Mouse (Mus musculus): Measurements from ENCODE around the gene Tbc1d23. TPM values are rescaled to one million over a fixed set of nuclear protein-coding genes. Genes with fewer than 3 reads are reported as not detected.
A peak's percentile ranks its signal among the peaks of the same experiment; 100 is the strongest.
"Not testable (repeated sequence)": the region's sequence is repeated elsewhere in the genome, so short reads cannot be mapped to it uniquely, and the experiment has no call there.

The Tbc1d23 gene
- polyA plus RNA-seq, 1 experiment = 10.7 TPM

DNA sequence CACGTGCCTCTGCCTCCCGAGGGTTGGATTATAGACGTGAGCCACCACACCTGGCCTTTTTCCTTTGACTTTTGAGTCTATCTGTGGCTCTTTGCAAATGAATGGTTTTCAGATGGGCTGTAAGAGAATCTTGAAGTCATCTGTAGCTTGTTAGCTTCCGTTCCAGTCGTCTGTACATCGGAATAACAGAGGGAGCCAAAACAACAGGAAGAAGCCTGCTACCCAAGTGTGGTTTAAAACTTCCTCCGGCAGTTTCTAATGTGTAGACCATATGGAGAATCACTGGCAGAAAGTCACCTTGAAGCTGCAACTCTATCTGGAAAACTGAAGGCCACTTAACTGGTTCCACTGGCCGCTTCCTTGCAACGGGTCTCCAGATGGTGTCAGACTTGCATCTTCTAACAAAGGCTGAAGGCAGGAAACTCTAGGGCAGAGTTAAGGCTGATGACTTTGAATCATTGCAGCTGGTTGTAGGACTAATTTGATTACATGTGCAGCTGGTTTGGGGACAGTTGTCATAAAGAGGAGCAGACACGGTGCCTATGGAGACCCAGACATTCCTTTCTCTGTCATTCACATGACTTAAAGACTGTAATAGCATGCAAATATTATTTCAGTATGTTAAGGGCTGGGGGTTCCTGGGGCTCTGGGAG is 12.0 kb upstream of the Tbc1d23 start:
- H3K4me3 ChIP-seq (ENCODE audit: insufficient read depth, low read depth, low read length) = no peak overlapping the region
- WGBS = 41% methylated on average over 10 of the region's 10 CpGs
- DNase-seq = peak; percentile 44
- no peaks in the 10 kb centered on the region for H3K36me3 ChIP-seq (ENCODE audit: control insufficient read depth, insufficient read depth, low read length)
- no peaks in the 10 kb centered on the region for H3K4me1 ChIP-seq (ENCODE audit: control insufficient read depth, insufficient read depth, low read length)
- H3K27ac ChIP-seq (ENCODE audit: insufficient read depth, low read depth, low read length) = no peak overlapping the region
- TF ChIP-seq POLR2A (IDR thresholded peaks at IDR 0.05; ENCODE audit: low read depth, low read length) (no peak), CTCF (conservative IDR thresholded peaks at IDR 0.05; ENCODE audit: insufficient read depth, insufficient read length, low read depth, low read length) (no peak; the same call in 1 of the 2 replicates)
- H3K27me3 ChIP-seq (replicated peaks; ENCODE audit: control insufficient read depth, insufficient read depth, low read length) = no peaks in the 10 kb centered on the region; the same call in 1 of the 2 replicates

DNA sequence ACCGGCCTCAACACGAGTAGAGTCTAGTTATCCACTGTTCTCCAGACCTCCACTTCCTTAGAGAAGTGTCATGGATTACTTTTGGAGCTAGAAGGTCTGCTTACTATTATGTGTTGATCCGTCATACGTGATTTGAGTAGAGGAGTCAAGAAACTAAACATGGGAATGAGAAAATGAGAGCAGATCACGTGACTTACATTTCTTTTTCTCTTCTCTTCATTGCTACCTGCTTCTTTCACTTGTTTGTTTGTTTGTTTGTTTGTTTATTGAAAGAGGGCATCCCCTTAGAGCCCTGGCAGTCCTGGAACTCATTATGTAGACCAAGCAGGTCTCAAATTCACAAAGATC is 11.5 kb upstream of the Tbc1d23 start:
- Histone ChIP-seq H3K4me1 (ENCODE audit: control insufficient read depth, insufficient read depth, low read length) (no peaks in the 10 kb centered on the region), H3K27me3 (replicated peaks; ENCODE audit: control insufficient read depth, insufficient read depth, low read length) (no peaks in the 10 kb centered on the region; the same call in 1 of the 2 replicates), H3K27ac (ENCODE audit: insufficient read depth, low read depth, low read length) (no peak overlapping the region), H3K36me3 (ENCODE audit: control insufficient read depth, insufficient read depth, low read length) (no peaks in the 10 kb centered on the region), H3K4me3 (ENCODE audit: insufficient read depth, low read depth, low read length) (no peak overlapping the region)
- WGBS = 88% methylated on average over 5 of the region's 5 CpGs
- TF ChIP-seq CTCF (conservative IDR thresholded peaks at IDR 0.05; ENCODE audit: insufficient read depth, insufficient read length, low read depth, low read length) (no peak), POLR2A (IDR thresholded peaks at IDR 0.05; ENCODE audit: low read depth, low read length) (no peak)
- DNase-seq = no peak

DNA sequence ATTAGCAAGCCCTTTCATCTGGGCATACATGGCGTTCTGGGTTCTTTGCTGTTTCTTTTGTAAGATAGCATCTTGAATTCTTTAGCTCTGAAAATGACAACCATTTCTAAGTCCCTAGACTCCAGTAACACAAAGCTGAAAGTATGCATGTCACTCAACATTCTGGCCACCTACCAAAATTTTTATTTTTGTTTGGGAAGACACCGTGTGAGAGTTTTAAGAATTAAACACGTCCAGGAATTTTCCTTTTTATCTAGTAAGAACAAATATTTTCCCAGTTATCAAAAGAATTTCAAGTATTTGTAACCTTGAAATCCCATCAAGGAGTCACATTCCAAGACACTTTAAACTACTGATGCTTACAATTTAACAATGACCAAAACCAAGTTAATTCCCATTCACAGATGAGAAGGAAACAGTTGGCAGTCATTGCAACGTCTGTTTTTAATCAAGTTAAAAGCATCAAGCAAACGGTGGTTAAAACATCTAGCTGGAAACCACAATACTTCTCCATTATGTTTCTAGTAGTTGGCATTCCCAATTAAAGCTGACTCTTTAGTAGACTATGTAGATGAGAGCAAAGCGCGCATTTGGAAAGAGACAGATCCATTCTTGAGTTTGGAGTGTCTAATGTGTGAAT is 4.7 kb upstream of the Tbc1d23 start:
- Histone ChIP-seq H3K4me3 (ENCODE audit: insufficient read depth, low read depth, low read length) (no peak overlapping the region), H3K27me3 (replicated peaks; ENCODE audit: control insufficient read depth, insufficient read depth, low read length) (no peaks in the 10 kb centered on the region; the same call in 1 of the 2 replicates), H3K36me3 (ENCODE audit: control insufficient read depth, insufficient read depth, low read length) (no peaks in the 10 kb centered on the region), H3K27ac (ENCODE audit: insufficient read depth, low read depth, low read length) (no peak overlapping the region), H3K4me1 (ENCODE audit: control insufficient read depth, insufficient read depth, low read length) (no peaks in the 10 kb centered on the region)
- DNase-seq = no peak
- TF ChIP-seq CTCF (conservative IDR thresholded peaks at IDR 0.05; ENCODE audit: insufficient read depth, insufficient read length, low read depth, low read length) = no peak
- TF ChIP-seq POLR2A (IDR thresholded peaks at IDR 0.05; ENCODE audit: low read depth, low read length) = no peak
- WGBS = 50% methylated on average over 7 of the region's 7 CpGs

DNA sequence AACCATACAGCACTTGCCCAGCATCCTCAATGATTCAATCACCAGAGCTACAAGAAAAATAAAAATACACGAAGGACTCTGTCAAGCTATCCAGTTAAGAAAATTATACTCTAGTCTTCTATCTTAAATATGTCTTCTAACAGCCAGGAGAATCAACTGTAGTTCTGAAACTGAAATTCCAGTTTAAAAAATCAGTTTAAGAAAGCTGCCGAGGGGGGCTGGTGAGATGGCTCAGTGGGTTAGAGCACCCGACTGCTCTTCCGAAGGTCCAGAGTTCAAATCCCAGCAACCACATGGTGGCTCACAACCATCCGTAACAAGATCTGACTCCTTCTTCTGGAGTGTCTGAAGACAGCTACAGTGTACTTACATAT is 620 bp upstream of the Tbc1d23 start:
- DNase-seq; H3K27ac ChIP-seq (ENCODE audit: insufficient read depth, low read depth, low read length); H3K36me3 ChIP-seq (ENCODE audit: control insufficient read depth, insufficient read depth, low read length); H3K4me3 ChIP-seq (ENCODE audit: insufficient read depth, low read depth, low read length); H3K4me1 ChIP-seq (ENCODE audit: control insufficient read depth, insufficient read depth, low read length); H3K27me3 ChIP-seq (replicated peaks; ENCODE audit: control insufficient read depth, insufficient read depth, low read length): not testable (repeated sequence)
- 65% methylated on average over 5 of the region's 5 CpGs for WGBS

DNA sequence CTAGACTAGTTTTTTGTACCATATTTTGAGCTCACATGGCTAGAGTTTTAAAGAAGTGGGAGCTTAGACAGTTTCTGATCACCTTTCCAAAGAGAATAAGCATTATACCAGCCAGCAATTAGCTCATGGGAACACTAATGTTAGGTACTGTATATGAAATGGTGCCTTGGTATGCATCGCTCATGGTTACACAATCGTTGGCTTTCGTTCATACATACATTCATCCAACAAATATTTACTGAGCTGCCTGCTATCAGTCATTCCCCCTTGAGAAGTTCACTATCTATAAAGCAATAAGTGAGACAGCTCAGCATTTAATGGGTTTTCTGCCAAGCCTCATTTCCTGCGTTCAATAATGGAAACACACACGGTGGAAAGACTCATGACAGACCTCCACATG is 4.9 kb downstream of the Tbc1d23 start:
- TF ChIP-seq CTCF (conservative IDR thresholded peaks at IDR 0.05; ENCODE audit: insufficient read depth, insufficient read length, low read depth, low read length) (no peak), POLR2A (IDR thresholded peaks at IDR 0.05; ENCODE audit: low read depth, low read length) (no peak)
- peaks cover 3% of the 10 kb centered on the region; the same call in 1 of the 2 replicates for H3K4me1 ChIP-seq (ENCODE audit: control insufficient read depth, insufficient read depth, low read length)
- DNase-seq = no peak
- no peak overlapping the region for H3K27ac ChIP-seq (ENCODE audit: insufficient read depth, low read depth, low read length)
- H3K4me3 ChIP-seq (ENCODE audit: insufficient read depth, low read depth, low read length) = no peak overlapping the region
- H3K36me3 ChIP-seq (ENCODE audit: control insufficient read depth, insufficient read depth, low read length) = no peaks in the 10 kb centered on the region
- 75% methylated on average over 5 of the region's 5 CpGs for WGBS
- no peaks in the 10 kb centered on the region for H3K27me3 ChIP-seq (replicated peaks; ENCODE audit: control insufficient read depth, insufficient read depth, low read length)

DNA sequence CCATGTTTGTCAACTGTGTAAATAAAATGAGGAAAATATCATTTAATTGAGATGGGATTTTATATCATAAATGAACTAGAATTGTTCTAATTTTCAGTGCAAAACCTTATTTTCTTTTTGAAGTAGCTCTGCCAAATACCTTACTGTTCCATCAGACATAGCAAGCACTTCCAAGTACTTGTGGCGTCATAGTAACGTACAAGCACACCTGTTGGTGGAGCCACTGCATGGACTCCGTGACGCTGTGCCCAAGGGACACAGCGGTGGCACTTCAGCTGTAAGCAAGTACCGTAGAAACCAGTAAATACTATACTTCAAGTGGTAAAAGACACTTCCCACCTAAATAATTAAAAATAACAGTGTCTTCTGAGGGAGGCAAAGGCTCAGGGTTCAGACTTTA is 10.9 kb downstream of the Tbc1d23 start:
- Histone ChIP-seq H3K27me3 (replicated peaks; ENCODE audit: control insufficient read depth, insufficient read depth, low read length) (no peaks in the 10 kb centered on the region), H3K4me1 (ENCODE audit: control insufficient read depth, insufficient read depth, low read length) (no peaks in the 10 kb centered on the region), H3K4me3 (ENCODE audit: insufficient read depth, low read depth, low read length) (no peak overlapping the region), H3K27ac (ENCODE audit: insufficient read depth, low read depth, low read length) (no peak overlapping the region), H3K36me3 (ENCODE audit: control insufficient read depth, insufficient read depth, low read length) (no peaks in the 10 kb centered on the region)
- 89% methylated on average over 6 of the region's 6 CpGs for WGBS
- TF ChIP-seq CTCF (conservative IDR thresholded peaks at IDR 0.05; ENCODE audit: insufficient read depth, insufficient read length, low read depth, low read length) (no peak), POLR2A (IDR thresholded peaks at IDR 0.05; ENCODE audit: low read depth, low read length) (no peak)
- DNase-seq = no peak

DNA sequence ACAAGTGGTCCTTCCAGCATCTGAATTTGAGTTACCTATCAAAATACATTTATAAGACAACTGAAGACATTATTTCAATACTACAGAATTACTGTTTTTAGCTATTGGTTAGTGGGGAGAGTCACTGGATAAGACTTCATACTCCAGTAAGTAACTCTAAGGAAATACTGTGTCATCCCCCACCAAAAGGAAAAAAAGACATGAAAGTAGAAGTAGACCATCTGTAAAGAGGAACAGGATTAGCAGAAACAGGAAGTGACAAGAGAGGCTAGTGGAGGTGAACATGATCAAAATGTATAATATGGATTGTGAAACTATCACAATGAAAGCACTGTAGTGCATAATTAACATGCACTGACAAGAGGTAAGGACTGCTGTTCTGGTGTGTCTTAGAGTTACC is 15.3 kb downstream of the Tbc1d23 start:
- Histone ChIP-seq H3K4me1 (ENCODE audit: control insufficient read depth, insufficient read depth, low read length) (no peaks in the 10 kb centered on the region), H3K27ac (ENCODE audit: insufficient read depth, low read depth, low read length) (no peak overlapping the region), H3K4me3 (ENCODE audit: insufficient read depth, low read depth, low read length) (no peak overlapping the region), H3K27me3 (replicated peaks; ENCODE audit: control insufficient read depth, insufficient read depth, low read length) (no peaks in the 10 kb centered on the region), H3K36me3 (ENCODE audit: control insufficient read depth, insufficient read depth, low read length) (no peaks in the 10 kb centered on the region; the same call in 1 of the 2 replicates)
- no peak for TF ChIP-seq POLR2A (IDR thresholded peaks at IDR 0.05; ENCODE audit: low read depth, low read length)
- no peak for TF ChIP-seq CTCF (conservative IDR thresholded peaks at IDR 0.05; ENCODE audit: insufficient read depth, insufficient read length, low read depth, low read length)
- DNase-seq = no peak

Data from kidney, adult 2 months (tissue).